Mouse (Mus musculus): Measurements from ENCODE around the gene Gfi1b.

The Gfi1b gene

DNA sequence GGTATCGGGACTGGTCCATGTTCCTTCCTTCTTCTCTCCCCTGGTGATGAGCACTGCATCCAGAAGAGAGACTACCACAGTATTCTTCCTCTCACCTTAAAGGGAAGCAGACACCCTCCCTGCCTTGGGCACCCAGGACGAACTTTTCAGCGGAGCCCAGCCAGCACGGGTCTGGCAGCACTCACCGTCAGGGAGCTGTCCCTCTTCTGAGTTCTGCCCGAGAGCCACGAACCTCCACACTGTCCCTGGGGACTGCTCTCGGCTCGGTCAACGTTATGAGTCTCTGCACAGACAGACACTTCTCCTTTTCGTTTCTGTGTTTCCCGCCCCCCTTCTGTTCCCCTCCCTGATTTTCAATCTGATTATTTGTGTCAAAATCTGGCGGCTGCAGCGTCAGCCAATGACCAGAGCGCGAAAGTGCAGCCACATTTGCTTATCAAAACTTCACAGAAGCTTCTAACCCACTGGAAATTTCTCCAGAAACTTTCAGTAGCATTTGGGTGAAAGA is at the start of gene Gfi1b:
Gene Gfi1b, minus strand, starts transcription at position 319 of the 508 bp plus-strand sequence.
- no peak for DNase-seq (ENCODE audit: low spot score)

DNA sequence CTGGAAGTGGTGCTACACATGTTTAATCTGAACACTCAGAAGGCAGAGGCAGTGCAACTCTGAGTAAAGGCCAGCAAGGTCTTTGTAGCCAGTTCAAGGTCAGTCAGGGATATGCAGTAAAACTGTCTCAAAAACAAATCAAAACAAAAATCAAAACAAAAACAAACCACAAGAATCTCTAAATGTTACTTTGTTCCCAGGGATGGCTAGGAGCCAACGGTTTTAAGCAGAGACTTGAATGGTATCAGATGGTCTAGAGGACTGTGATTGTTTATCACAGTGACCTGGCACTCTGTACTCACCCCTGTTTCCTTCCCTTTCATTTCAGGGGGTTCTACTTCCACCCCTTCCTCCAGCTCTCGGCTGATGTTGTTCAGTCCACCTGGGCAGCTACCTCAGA is 49.7 kb upstream of the Gfi1b start:
- DNase-seq (ENCODE audit: low spot score) = no peak

DNA sequence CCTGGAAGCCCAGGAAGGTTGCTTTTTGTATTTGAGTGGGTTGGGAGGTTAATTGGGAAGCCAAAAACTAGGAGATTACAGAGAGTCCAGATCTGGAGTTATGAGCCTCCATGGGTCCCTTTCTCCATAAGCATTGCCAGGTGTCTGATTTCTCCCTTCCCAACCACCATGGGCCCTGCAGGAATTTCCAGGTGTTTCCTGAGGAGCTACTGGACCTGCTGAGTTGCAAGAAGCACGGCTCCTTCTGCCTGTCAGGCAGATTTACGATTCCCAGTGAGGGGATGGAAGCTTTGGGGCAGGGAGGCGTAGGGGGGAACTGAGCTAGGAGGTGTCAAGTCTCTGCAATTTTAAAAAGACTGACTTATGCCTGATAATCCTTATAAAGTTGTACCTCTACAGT is 44.0 kb upstream of the Gfi1b start:
- DNase-seq (ENCODE audit: low spot score) = no peak

DNA sequence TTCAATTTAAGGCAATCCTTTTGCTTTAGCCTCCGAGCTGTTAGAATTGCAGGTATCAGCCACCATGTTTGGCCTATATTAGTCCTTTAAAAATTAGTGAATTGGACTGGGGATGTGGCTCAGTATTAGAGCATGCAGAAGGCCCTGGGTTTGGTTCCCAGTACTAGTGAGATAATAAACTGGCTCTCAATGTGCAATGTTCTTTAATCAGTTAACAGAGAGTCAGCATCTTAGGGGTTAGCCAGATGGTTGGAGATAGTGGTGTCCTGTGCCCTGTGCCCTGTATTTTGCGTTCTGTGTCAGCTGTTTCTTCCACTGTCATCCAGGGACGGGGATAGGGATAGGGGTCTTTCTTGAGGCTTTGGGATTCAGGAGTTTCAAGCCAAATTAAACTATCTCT is 41.1 kb upstream of the Gfi1b start:
- no peak for DNase-seq (ENCODE audit: low spot score)

- DNase-seq (ENCODE audit: low spot score) = no peak
Measured at GRCm38 (mm10) chr2:28656216-28656615, 34.4 kb upstream of the Gfi1b start.

- DNase-seq (ENCODE audit: low spot score) = peak; percentile 41
Measured at GRCm38 (mm10) chr2:28654295-28654694, 32.5 kb upstream of the Gfi1b start.

DNA sequence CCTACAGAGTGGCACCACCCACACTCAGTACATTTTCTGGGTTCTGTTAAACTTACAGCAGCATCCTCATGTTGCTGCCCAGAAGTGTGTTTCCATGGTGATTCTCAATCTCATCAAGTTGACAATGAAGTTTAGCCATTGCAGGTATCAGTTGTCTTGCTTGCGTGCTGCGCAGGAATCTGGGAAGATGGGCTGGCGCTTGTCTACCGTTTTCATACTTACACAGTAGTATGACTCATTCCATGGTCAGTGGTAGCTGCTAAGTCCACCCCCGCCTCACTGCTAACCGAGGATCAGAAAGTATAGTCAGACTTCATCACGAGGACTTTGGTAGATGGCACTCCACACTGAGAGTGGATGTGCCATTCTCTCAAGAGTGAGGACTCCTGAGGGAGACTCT is 31.6 kb upstream of the Gfi1b start:
- no peak for DNase-seq (ENCODE audit: low spot score)

DNA sequence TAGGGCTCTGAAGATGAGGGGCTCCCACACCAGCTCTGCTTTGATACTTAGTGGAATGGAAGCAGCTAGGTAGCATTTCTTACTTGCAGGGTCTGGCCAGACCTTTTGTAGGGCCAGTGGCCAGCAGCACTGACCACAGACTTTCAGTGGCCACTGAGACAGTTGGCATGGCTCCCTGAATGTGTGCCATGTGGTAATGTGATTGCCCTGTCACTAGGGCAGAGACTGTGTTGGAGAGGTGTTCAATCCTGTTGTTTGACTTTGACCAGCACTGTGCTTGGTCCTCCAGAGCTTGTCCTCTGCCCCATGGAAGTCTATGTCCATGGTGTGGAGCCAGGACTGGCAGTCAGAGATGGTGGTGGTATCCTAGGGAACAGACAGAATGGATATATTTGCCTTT is 28.7 kb upstream of the Gfi1b start:
- no peak for DNase-seq (ENCODE audit: low spot score)

- no peak for DNase-seq (ENCODE audit: low spot score)
Measured at GRCm38 (mm10) chr2:28643081-28643480, 21.3 kb upstream of the Gfi1b start.

- DNase-seq (ENCODE audit: low spot score) = peak; percentile 41
Measured at GRCm38 (mm10) chr2:28641435-28641941, 19.7 kb upstream of the Gfi1b start.

DNA sequence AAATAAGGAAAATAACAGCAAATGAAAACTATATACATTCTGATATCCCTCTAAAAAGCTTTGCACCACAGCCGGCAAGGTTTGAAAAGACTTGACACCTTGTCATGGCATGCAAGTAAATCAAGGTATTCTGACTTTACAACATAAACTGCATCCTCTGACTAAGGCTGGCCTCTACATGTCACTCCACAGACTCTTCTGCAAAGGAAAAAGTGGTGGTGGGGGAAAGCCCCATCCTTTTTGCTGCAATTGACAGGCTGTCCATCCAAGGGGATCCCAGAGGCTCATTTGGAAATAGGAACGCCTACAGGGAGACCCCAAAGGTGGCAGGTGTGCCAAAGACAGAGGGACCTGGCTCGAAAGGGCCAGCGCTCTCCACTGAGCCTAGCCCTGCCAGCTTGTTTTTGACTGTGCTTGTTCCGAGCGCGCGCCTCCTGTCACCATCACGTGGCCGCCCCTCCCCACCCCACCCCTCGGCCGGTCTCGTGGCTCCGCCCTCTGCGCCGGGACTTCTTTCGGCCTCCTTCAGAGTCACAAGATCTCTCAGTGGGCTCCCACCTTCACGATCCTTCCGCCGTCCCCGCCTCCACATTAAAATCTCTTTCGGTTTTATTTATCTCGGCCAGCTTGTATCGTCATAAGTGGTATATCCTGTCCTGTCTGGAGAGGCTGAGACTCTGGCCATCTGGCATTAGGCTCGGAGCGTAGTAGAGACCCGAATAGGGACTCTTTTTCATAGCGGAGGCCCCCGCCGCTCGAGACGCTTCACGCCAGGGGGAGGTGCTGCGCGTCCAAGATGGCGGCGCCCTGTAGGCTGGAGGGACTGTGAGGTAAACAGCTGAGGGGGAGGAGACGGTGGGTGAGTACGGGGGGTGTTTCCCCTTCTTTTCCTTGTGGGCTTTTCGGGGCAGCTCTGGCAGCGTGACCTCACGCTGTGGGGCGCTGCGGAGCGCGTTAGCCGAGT is 19.0 kb upstream of the Gfi1b start, which contains the start of gene Tsc1:
Gene Tsc1, plus strand, starts transcription at position 768 of the 964 bp plus-strand sequence.
- DNase-seq (ENCODE audit: low spot score) = peak; percentile 98

- DNase-seq (ENCODE audit: low spot score) = peak; percentile 57
Measured at GRCm38 (mm10) chr2:28639794-28640193, 18.0 kb upstream of the Gfi1b start.

DNA sequence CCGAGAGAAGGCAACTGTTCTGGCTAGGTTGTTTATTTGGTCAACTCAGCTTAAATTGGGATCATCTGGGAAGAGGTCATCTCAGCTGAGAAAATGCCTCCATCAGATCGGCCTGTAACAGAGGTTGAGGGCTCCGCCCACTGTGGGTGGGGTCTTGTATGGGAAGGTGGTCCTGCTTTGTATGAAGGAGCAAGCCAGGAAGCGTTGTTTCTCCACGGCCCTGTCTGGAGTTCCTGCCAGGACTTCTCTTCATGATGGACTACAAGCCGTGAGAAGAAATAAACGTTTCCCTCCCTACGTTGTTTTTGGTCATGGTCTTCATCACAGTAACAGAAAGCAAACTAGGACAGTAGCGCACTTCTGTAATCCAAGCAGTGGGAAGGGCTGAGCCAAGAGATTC is 17.1 kb upstream of the Gfi1b start:
- DNase-seq (ENCODE audit: low spot score) = peak; percentile 83

GRCm38 (mm10) chr2:28638352-28638751 is 16.6 kb upstream of the Gfi1b start:
- peak; percentile 18 for DNase-seq (ENCODE audit: low spot score)

- no peak for DNase-seq (ENCODE audit: low spot score)
Measured at GRCm38 (mm10) chr2:28637106-28637845, 15.5 kb upstream of the Gfi1b start.

- DNase-seq (ENCODE audit: low spot score) = no peak
Measured at GRCm38 (mm10) chr2:28635199-28635598, 13.4 kb upstream of the Gfi1b start.

GRCm38 (mm10) chr2:28633136-28633535 is 11.4 kb upstream of the Gfi1b start:
- DNase-seq (ENCODE audit: low spot score) = no peak

DNA sequence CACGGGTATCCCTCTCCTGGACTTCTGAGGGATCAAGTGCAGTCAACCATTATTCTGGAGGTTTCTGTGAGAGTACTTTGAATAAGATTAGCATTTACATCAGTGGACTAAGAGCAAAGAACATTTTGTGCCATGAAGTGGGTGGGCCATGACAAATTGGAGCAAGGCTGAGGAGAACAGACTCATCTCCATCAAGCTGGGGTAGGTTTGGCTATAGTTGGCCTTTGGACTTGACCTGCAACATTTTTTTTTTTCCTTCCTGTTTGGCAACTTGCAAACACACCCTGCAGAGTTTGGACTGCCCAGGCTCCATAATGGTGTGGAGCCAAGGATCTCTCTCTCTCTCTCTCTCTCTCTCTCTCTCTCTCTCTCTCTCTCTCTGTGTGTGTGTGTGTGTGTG is 10.8 kb upstream of the Gfi1b start:
- no peak for DNase-seq (ENCODE audit: low spot score)

DNA sequence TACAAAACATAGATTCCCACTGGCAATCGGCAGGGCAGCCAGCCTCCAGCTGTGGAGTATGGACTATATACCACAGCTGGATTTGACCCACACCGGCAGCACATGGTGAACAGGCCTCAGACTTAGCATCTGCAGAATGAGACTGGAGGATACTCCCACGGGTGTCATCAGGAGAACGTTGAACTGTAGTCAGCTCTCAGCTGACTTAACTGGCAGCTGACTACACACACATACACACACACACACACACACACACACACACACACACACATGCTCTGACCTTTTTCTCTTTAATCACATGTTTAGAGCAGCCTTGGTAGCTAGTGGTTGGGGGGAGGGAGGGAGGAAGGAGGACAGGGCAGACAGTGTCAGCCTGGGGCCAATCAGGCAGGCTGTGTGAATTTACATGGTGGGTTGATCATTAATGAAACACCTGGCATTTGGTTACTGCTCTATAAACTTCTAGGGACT is 8.2 kb upstream of the Gfi1b start:
- no peak for DNase-seq (ENCODE audit: low spot score)

- no peak for DNase-seq (ENCODE audit: low spot score)
Measured at GRCm38 (mm10) chr2:28628053-28628452, 6.3 kb upstream of the Gfi1b start.

- no peak for DNase-seq (ENCODE audit: low spot score)
Measured at GRCm38 (mm10) chr2:28626038-28626437, 4.3 kb upstream of the Gfi1b start.

DNA sequence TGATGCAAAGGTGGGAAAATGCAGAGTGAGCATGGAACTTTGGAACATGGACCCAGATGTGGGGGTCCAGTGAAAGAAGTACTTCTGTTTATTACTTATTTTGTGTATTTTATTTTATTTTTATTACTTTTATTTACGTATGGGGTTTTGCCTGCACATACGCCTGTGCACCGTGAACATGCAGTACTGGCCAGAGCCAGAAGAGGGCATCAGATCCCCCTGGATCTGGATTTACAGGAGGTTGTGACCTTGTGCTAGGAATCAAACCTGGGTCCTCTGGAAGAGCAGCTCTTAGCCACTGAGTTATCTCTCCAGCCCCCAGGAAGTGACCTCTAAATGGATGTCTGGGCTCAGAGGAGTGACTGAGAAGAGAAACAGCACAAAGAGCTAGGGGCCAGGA is 3.1 kb upstream of the Gfi1b start:
- no peak for DNase-seq (ENCODE audit: low spot score)

All from embryo, embryonic 10.5 days (tissue).